Mouse (Mus musculus) cerebellum, postnatal 10 days (tissue): Measurements from ENCODE around the gene Ndufb6.
A peak's percentile ranks its signal among the peaks of the same experiment; 100 is the strongest.
"Not testable (repeated sequence)": the region's sequence is repeated elsewhere in the genome, so short reads cannot be mapped to it uniquely, and the experiment has no call there.

Source experiments
- DNase-seq, 2 experiments: peaks; one replicate each; pipeline ENCODE4 v3.0.0; 2021; ENCODE audit warnings: mixed read lengths in 2 of 2

Ndufb6 gene

GRCm38 (mm10) chr4:40279276-40279900 lies at the start of gene Ndufb6:
Gene Ndufb6, minus strand, starts transcription at chr4:40279421.
- DNase-seq = peak; percentile 99

GRCm38 (mm10) chr4:40327161-40327560 lies 47.9 kb upstream of the Ndufb6 start:
- no peak for DNase-seq

GRCm38 (mm10) chr4:40324620-40325019 lies 45.4 kb upstream of the Ndufb6 start:
- no peak for DNase-seq

- DNase-seq = no peak
Measured at GRCm38 (mm10) chr4:40317404-40317803, 38.2 kb upstream of the Ndufb6 start.

GRCm38 (mm10) chr4:40313026-40313425 lies 33.8 kb upstream of the Ndufb6 start:
- no peak for DNase-seq

GRCm38 (mm10) chr4:40312213-40312612 lies 33.0 kb upstream of the Ndufb6 start:
- no peak for DNase-seq

- DNase-seq = no peak
Measured at GRCm38 (mm10) chr4:40310796-40311383, 31.7 kb upstream of the Ndufb6 start.

GRCm38 (mm10) chr4:40309682-40310081 lies 30.5 kb upstream of the Ndufb6 start:
- DNase-seq = no peak

GRCm38 (mm10) chr4:40302445-40303125 lies 23.4 kb upstream of the Ndufb6 start:
- DNase-seq = no peak

- peak; percentile 84 to 90 for DNase-seq
Measured at GRCm38 (mm10) chr4:40301076-40301789, 22.0 kb upstream of the Ndufb6 start.

GRCm38 (mm10) chr4:40299169-40299568 lies 19.9 kb upstream of the Ndufb6 start:
- DNase-seq = no peak

GRCm38 (mm10) chr4:40291511-40291910 lies 12.3 kb upstream of the Ndufb6 start:
- not testable (repeated sequence) for DNase-seq

- DNase-seq = no peak
Measured at GRCm38 (mm10) chr4:40289046-40289445, 9.8 kb upstream of the Ndufb6 start.

GRCm38 (mm10) chr4:40287415-40287814 lies 8.2 kb upstream of the Ndufb6 start:
- no peak for DNase-seq

- DNase-seq = peak; percentile 83 to 87
Measured at GRCm38 (mm10) chr4:40285582-40285981, 6.4 kb upstream of the Ndufb6 start.

GRCm38 (mm10) chr4:40278880-40279275 lies 343 bp downstream of the Ndufb6 start:
- no peak for DNase-seq

GRCm38 (mm10) chr4:40269430-40270032 lies 9.7 kb downstream of the Ndufb6 start, which contains the start of the genes Smim27 and Topors:
Gene Smim27, plus strand, starts transcription at chr4:40269579.
Gene Topors, minus strand, starts transcription at chr4:40269850.
- DNase-seq = peak; percentile 95 to 97

GRCm38 (mm10) chr4:40268835-40269234 lies 10.4 kb downstream of the Ndufb6 start:
- no peak for DNase-seq

GRCm38 (mm10) chr4:40268204-40268813 lies 10.9 kb downstream of the Ndufb6 start:
- DNase-seq = peak; percentile 92 to 96

GRCm38 (mm10) chr4:40267681-40268080 lies 11.5 kb downstream of the Ndufb6 start:
- no peak for DNase-seq

- DNase-seq = no peak
Measured at GRCm38 (mm10) chr4:40264321-40264720, 14.9 kb downstream of the Ndufb6 start.

GRCm38 (mm10) chr4:40254385-40255103 lies 24.7 kb downstream of the Ndufb6 start:
- no peak for DNase-seq
